Mouse (Mus musculus): ENCODE measurements at regions not wholly inside any gene's neighbourhood (a gene's known extent, or its start where the extent isn't known, plus 50 kb on each side); places are given as distances from the start of the nearest gene placed in this dataset.

- 92% methylated on average over 2 of the region's 2 CpGs for WGBS
- Histone ChIP-seq H3K4me1 (replicated peaks; ENCODE audit: control insufficient read depth, insufficient read depth, low read length) (no peaks in the 10 kb centered on the region), H3K4me3 (ENCODE audit: low read depth, low read length) (no peak overlapping the region), H3K4me2 (ENCODE audit: low read depth, low read length, severe bottlenecking) (no peak overlapping the region), H3K9ac (ENCODE audit: low read length) (no peak overlapping the region), H3K27ac (ENCODE audit: low read depth, low read length) (no peak overlapping the region), H3K27me3 (ENCODE audit: control insufficient read depth, insufficient read depth, low read length) (no peaks in the 10 kb centered on the region), H3K36me3 (ENCODE audit: control insufficient read depth, insufficient read depth, low read length) (no peaks in the 10 kb centered on the region), H3K9me3 (ENCODE audit: control insufficient read depth, low read length) (no peaks in the 10 kb centered on the region)
- DNase-seq (ENCODE audit: low spot score), result no peak
- no peak for ATAC-seq (replicated peaks; ENCODE audit: low FRiP score)
Observed at GRCm38 (mm10) chr1:185695394-185695793, 240.7 kb downstream of the Slc30a10 start.

DNA sequence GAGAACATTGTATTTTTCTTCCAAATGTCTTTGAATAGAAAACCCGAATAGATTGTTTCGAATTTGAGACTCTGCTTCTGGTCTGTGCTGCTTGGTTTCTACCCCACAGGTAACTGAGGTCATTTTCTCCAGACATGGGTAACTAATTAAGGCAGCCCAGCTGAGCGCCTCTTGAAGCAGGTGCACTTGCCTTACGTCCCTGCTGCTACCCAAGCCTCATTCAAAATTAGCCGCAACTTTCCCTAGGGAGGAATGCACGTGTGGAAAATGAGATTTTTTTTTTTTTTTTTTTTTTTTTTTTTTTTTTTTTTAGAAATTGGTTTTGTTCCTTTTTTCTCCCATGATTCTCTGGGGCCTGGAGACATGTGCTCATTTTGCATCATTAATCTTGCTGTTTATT lies 245.1 kb downstream of the Slc30a10 start:
- Histone ChIP-seq H3K9me3 (ENCODE audit: control insufficient read depth, low read length) (no peaks in the 10 kb centered on the region), H3K27me3 (ENCODE audit: control insufficient read depth, insufficient read depth, low read length) (no peaks in the 10 kb centered on the region), H3K36me3 (ENCODE audit: control insufficient read depth, insufficient read depth, low read length) (no peaks in the 10 kb centered on the region), H3K4me3 (ENCODE audit: low read depth, low read length) (no peak overlapping the region), H3K4me1 (replicated peaks; ENCODE audit: control insufficient read depth, insufficient read depth, low read length) (no peaks in the 10 kb centered on the region), H3K27ac (ENCODE audit: low read depth, low read length) (no peak overlapping the region), H3K4me2 (ENCODE audit: low read depth, low read length, severe bottlenecking) (no peak overlapping the region), H3K9ac (ENCODE audit: low read length) (no peak overlapping the region)
- 86% methylated on average over 6 of the region's 6 CpGs for WGBS
- no peak for DNase-seq (ENCODE audit: low spot score)
- no peak for ATAC-seq (replicated peaks; ENCODE audit: low FRiP score)

DNA sequence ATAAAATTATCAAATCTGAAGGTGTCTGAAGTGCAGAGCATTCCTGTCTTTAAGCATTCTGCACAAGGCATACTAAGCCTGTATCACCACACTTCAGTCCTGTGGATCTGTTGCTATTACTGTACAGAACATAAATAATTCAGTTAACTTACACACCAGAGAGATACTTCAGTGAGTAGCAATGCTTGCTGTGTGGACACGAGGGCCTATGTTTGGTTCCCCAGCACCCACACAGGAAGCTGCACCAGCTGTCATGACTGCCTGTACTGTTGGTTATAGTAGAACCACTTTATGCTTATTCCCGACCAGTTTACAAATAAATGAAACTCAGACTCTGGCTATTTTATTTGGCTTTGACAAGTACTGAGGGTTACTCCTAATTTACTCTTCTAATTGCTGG lies 271.7 kb downstream of the Slc30a10 start:
- Histone ChIP-seq H3K9ac (ENCODE audit: low read length) (no peak overlapping the region), H3K4me2 (ENCODE audit: low read depth, low read length, severe bottlenecking) (no peak overlapping the region), H3K27ac (ENCODE audit: low read depth, low read length) (no peak overlapping the region), H3K4me3 (ENCODE audit: low read depth, low read length) (no peak overlapping the region), H3K27me3 (ENCODE audit: control insufficient read depth, insufficient read depth, low read length) (no peaks in the 10 kb centered on the region), H3K4me1 (replicated peaks; ENCODE audit: control insufficient read depth, insufficient read depth, low read length) (no peaks in the 10 kb centered on the region), H3K9me3 (ENCODE audit: control insufficient read depth, low read length) (no peaks in the 10 kb centered on the region), H3K36me3 (ENCODE audit: control insufficient read depth, insufficient read depth, low read length) (no peaks in the 10 kb centered on the region)
- ATAC-seq (replicated peaks; ENCODE audit: low FRiP score), result no peak
- WGBS, result 82% methylated on average over 2 of the region's 2 CpGs
- no peak for DNase-seq (ENCODE audit: low spot score)

GRCm38 (mm10) chr1:185726811-185727210 lies 272.2 kb downstream of the Slc30a10 start:
- DNase-seq (ENCODE audit: low spot score), result no peak
- no peaks in the 10 kb centered on the region for H3K4me1 ChIP-seq (replicated peaks; ENCODE audit: control insufficient read depth, insufficient read depth, low read length)
- ATAC-seq (replicated peaks; ENCODE audit: low FRiP score), result no peak
- no peaks in the 10 kb centered on the region for H3K27me3 ChIP-seq (ENCODE audit: control insufficient read depth, insufficient read depth, low read length)
- H3K36me3 ChIP-seq (ENCODE audit: control insufficient read depth, insufficient read depth, low read length), result no peaks in the 10 kb centered on the region
- no peak overlapping the region for H3K9ac ChIP-seq (ENCODE audit: low read length)
- H3K4me3 ChIP-seq (ENCODE audit: low read depth, low read length), result no peak overlapping the region
- no peaks in the 10 kb centered on the region for H3K9me3 ChIP-seq (ENCODE audit: control insufficient read depth, low read length)
- H3K4me2 ChIP-seq (ENCODE audit: low read depth, low read length, severe bottlenecking), result no peak overlapping the region
- H3K27ac ChIP-seq (ENCODE audit: low read depth, low read length), result no peak overlapping the region

GRCm38 (mm10) chr1:185727749-185728148 lies 273.1 kb downstream of the Slc30a10 start:
- ATAC-seq (replicated peaks; ENCODE audit: low FRiP score), result no peak
- Histone ChIP-seq H3K9ac (ENCODE audit: low read length) (no peak overlapping the region), H3K27ac (ENCODE audit: low read depth, low read length) (no peak overlapping the region), H3K4me3 (ENCODE audit: low read depth, low read length) (no peak overlapping the region), H3K4me2 (ENCODE audit: low read depth, low read length, severe bottlenecking) (no peak overlapping the region), H3K4me1 (replicated peaks; ENCODE audit: control insufficient read depth, insufficient read depth, low read length) (no peaks in the 10 kb centered on the region), H3K27me3 (ENCODE audit: control insufficient read depth, insufficient read depth, low read length) (no peaks in the 10 kb centered on the region), H3K36me3 (ENCODE audit: control insufficient read depth, insufficient read depth, low read length) (no peaks in the 10 kb centered on the region), H3K9me3 (ENCODE audit: control insufficient read depth, low read length) (no peaks in the 10 kb centered on the region)
- DNase-seq (ENCODE audit: low spot score), result no peak
- WGBS, result 62% methylated on average over 4 of the region's 4 CpGs

GRCm38 (mm10) chr1:185728406-185728805 lies 273.8 kb downstream of the Slc30a10 start:
- no peaks in the 10 kb centered on the region for H3K27me3 ChIP-seq (ENCODE audit: control insufficient read depth, insufficient read depth, low read length)
- 63% methylated on average over 3 of the region's 3 CpGs for WGBS
- no peak overlapping the region for H3K4me2 ChIP-seq (ENCODE audit: low read depth, low read length, severe bottlenecking)
- no peak for DNase-seq (ENCODE audit: low spot score)
- H3K9ac ChIP-seq (ENCODE audit: low read length), result no peak overlapping the region
- H3K4me3 ChIP-seq (ENCODE audit: low read depth, low read length), result no peak overlapping the region
- no peaks in the 10 kb centered on the region for H3K4me1 ChIP-seq (replicated peaks; ENCODE audit: control insufficient read depth, insufficient read depth, low read length)
- no peak for ATAC-seq (replicated peaks; ENCODE audit: low FRiP score)
- no peaks in the 10 kb centered on the region for H3K9me3 ChIP-seq (ENCODE audit: control insufficient read depth, low read length)
- H3K36me3 ChIP-seq (ENCODE audit: control insufficient read depth, insufficient read depth, low read length), result no peaks in the 10 kb centered on the region
- no peak overlapping the region for H3K27ac ChIP-seq (ENCODE audit: low read depth, low read length)

DNA sequence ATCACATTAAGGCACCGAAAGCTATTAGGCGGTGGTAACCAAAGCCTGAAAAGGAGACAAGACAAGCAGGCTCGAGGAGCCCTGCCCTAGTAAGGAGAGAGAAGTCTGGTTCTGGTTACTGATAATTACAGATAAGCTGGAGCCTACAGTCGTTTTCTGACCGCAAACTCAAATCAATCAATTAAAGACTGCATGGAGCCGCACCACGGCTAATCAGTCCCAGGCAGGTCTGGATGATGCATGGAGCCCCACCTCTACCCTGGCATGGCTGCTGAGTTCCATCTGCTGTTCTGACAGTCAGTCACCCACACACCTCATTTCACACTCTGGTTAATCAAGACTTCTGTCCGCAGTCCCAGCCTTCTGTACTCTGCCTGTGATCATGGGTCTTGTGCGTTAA lies 276.4 kb downstream of the Slc30a10 start:
- no peak overlapping the region for H3K9ac ChIP-seq (ENCODE audit: low read length)
- ATAC-seq (replicated peaks; ENCODE audit: low FRiP score) (no peak), DNase-seq (ENCODE audit: low spot score) (no peak)
- no peaks in the 10 kb centered on the region for H3K36me3 ChIP-seq (ENCODE audit: control insufficient read depth, insufficient read depth, low read length)
- H3K4me1 ChIP-seq (replicated peaks; ENCODE audit: control insufficient read depth, insufficient read depth, low read length), result no peaks in the 10 kb centered on the region
- H3K27me3 ChIP-seq (ENCODE audit: control insufficient read depth, insufficient read depth, low read length), result no peaks in the 10 kb centered on the region
- no peaks in the 10 kb centered on the region for H3K9me3 ChIP-seq (ENCODE audit: control insufficient read depth, low read length)
- 70% methylated on average over 9 of the region's 9 CpGs for WGBS
- H3K4me2 ChIP-seq (ENCODE audit: low read depth, low read length, severe bottlenecking), result no peak overlapping the region
- no peak overlapping the region for H3K4me3 ChIP-seq (ENCODE audit: low read depth, low read length)
- H3K27ac ChIP-seq (ENCODE audit: low read depth, low read length), result no peak overlapping the region

- DNase-seq (ENCODE audit: low spot score) (no peak), ATAC-seq (replicated peaks; ENCODE audit: low FRiP score) (no peak)
- Histone ChIP-seq H3K9ac (ENCODE audit: low read length) (no peak overlapping the region), H3K27ac (ENCODE audit: low read depth, low read length) (no peak overlapping the region), H3K4me3 (ENCODE audit: low read depth, low read length) (no peak overlapping the region), H3K36me3 (ENCODE audit: control insufficient read depth, insufficient read depth, low read length) (no peaks in the 10 kb centered on the region), H3K4me2 (ENCODE audit: low read depth, low read length, severe bottlenecking) (no peak overlapping the region), H3K9me3 (ENCODE audit: control insufficient read depth, low read length) (no peaks in the 10 kb centered on the region), H3K27me3 (ENCODE audit: control insufficient read depth, insufficient read depth, low read length) (no peaks in the 10 kb centered on the region), H3K4me1 (replicated peaks; ENCODE audit: control insufficient read depth, insufficient read depth, low read length) (no peaks in the 10 kb centered on the region)
- 73% methylated on average over 2 of the region's 2 CpGs for WGBS
Observed at GRCm38 (mm10) chr1:185736773-185737172, 282.1 kb downstream of the Slc30a10 start.

- H3K4me2 ChIP-seq (ENCODE audit: low read depth, low read length, severe bottlenecking), result no peak overlapping the region
- no peaks in the 10 kb centered on the region for H3K36me3 ChIP-seq (ENCODE audit: control insufficient read depth, insufficient read depth, low read length)
- no peaks in the 10 kb centered on the region for H3K4me1 ChIP-seq (replicated peaks; ENCODE audit: control insufficient read depth, insufficient read depth, low read length)
- H3K9ac ChIP-seq (ENCODE audit: low read length), result no peak overlapping the region
- WGBS, result 40% methylated on average over 11 of the region's 11 CpGs
- H3K27ac ChIP-seq (ENCODE audit: low read depth, low read length), result no peak overlapping the region
- ATAC-seq (replicated peaks; ENCODE audit: low FRiP score), result peak; percentile 30
- no peak for DNase-seq (ENCODE audit: low spot score)
- no peaks in the 10 kb centered on the region for H3K9me3 ChIP-seq (ENCODE audit: control insufficient read depth, low read length)
- no peak overlapping the region for H3K4me3 ChIP-seq (ENCODE audit: low read depth, low read length)
- no peaks in the 10 kb centered on the region for H3K27me3 ChIP-seq (ENCODE audit: control insufficient read depth, insufficient read depth, low read length)
Observed at GRCm38 (mm10) chr1:185741034-185741890, 286.6 kb downstream of the Slc30a10 start.

Measured in forebrain, embryonic 11.5 days (tissue).